ENCODE assay signal across 27 mouse cellular contexts in the genomic region with DNA sequence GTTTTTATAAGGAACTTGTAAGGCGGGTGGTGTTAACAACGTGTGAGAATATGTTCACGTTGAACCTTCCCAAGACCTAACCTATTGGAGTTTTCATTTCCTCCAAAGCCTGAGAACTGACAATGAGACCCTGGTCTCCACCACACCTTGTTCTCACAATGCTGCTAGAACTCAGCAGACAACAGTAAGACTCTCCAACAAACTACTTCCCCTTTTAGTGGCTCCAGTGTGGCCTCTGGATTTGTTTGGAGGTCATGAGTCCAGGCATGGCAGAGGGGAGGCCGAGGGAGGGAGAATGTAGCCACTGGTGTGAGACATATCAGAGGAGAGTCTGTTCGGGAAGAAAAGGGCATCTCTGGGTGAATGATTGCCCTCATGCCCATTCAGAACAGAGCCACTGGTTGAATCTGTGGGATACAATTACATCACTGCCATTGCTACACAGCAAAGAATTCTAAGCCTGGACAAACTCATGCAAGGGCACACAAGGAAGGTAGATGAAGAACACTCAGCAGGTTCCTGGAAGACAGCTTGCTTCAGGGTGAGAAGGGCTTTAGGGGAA.
A peak's percentile ranks its signal among the peaks of the same experiment; 100 is the strongest.
DNase-seq lines count a peak whose midpoint lies in the region; ATAC-seq lines count a peak whose summit lies in the region.
"Had no signal": no experiment of that assay in that cellular context is flagged by ENCODE, and none has a peak within 500 bp of the region (broad histone marks: within the 10 kb centered on the region; RNA-seq: fewer than 3 reads in every experiment).

No protein-coding gene starts in this region.

- DNase-seq in kidney, adult 18-20 months, result peak; percentile 44
- DNase-seq in kidney, postnatal 25 days, result peak; percentile 41 to 90
- no peak for DNase-seq in cerebellum, postnatal 14 days
- DNase-seq in spleen, postnatal 10 days (ENCODE audit: low spot score in 2 of 2), result no peak
- DNase-seq in layer of hippocampus, postnatal 36 days, result no peak
- DNase-seq: adrenal gland, postnatal 10 days; B cell, adult 2 months; cerebellum, adult 11 months; cerebellum, adult 9-10 months; gastrocnemius, postnatal 36 days; heart, postnatal 10 days; liver, embryonic 13.5 days; lung, adult 18-20 months; lung, postnatal 4 days had no signal

- no peaks in the 10 kb centered on the region for H3K9me3 ChIP-seq in kidney, embryonic 15.5 days (replicated peaks)
- H3K9me3 ChIP-seq: embryonic facial prominence, embryonic 13.5 days; forebrain, embryonic 10.5 days; forebrain, embryonic 15.5 days; heart, embryonic 13.5 days; limb, embryonic 10.5 days; limb, embryonic 15.5 days; liver, embryonic 13.5 days had no signal

- no peak overlapping the region for H3K4me2 ChIP-seq in kidney, embryonic 15.5 days
- H3K4me2 ChIP-seq: embryonic facial prominence, embryonic 13.5 days; forebrain, embryonic 15.5 days; heart, embryonic 13.5 days; limb, embryonic 15.5 days; liver, embryonic 13.5 days had no signal

- H3K4me1 ChIP-seq in kidney, embryonic 15.5 days, result peaks cover 24% of the 10 kb centered on the region
- H3K4me1 ChIP-seq: forebrain, embryonic 10.5 days; forebrain, embryonic 15.5 days; heart, embryonic 13.5 days; limb, embryonic 10.5 days; limb, embryonic 15.5 days; liver, embryonic 13.5 days had no signal

- H3K27me3 ChIP-seq in kidney, embryonic 15.5 days, result no peaks in the 10 kb centered on the region
- H3K27me3 ChIP-seq: embryonic facial prominence, embryonic 13.5 days; forebrain, embryonic 15.5 days; heart, embryonic 13.5 days; limb, embryonic 15.5 days; liver, embryonic 13.5 days had no signal

- no peaks in the 10 kb centered on the region for H3K36me3 ChIP-seq in kidney, embryonic 15.5 days
- H3K36me3 ChIP-seq: embryonic facial prominence, embryonic 13.5 days; forebrain, embryonic 10.5 days; forebrain, embryonic 15.5 days; heart, embryonic 13.5 days; limb, embryonic 10.5 days; limb, embryonic 15.5 days; liver, embryonic 13.5 days had no signal

- no peak overlapping the region for H3K9ac ChIP-seq in kidney, embryonic 15.5 days
- H3K9ac ChIP-seq: embryonic facial prominence, embryonic 13.5 days; forebrain, embryonic 15.5 days; heart, embryonic 13.5 days; limb, embryonic 15.5 days; liver, embryonic 13.5 days had no signal

- no peak overlapping the region for H3K4me3 ChIP-seq in kidney, embryonic 15.5 days (replicated peaks)
- H3K4me3 ChIP-seq: embryonic facial prominence, embryonic 13.5 days; forebrain, embryonic 10.5 days; forebrain, embryonic 15.5 days; heart, embryonic 13.5 days; limb, embryonic 10.5 days; limb, embryonic 15.5 days; liver, embryonic 13.5 days had no signal

- H3K27ac ChIP-seq in kidney, embryonic 15.5 days, result peak overlapping the region; percentile 76
- H3K27ac ChIP-seq: embryonic facial prominence, embryonic 13.5 days; forebrain, embryonic 10.5 days; forebrain, embryonic 15.5 days; heart, embryonic 13.5 days; hindbrain, postnatal 0 days; limb, embryonic 10.5 days; limb, embryonic 15.5 days; liver, embryonic 13.5 days had no signal

- peak; percentile 69 for ATAC-seq in common myeloid progenitor, adult 5-6 weeks (replicated peaks; ENCODE audit: low read depth, poor library complexity, severe bottlenecking)
- ATAC-seq in kidney, embryonic 15.5 days (replicated peaks; ENCODE audit: low FRiP score), result peak; percentile 92
- ATAC-seq in activated CD4-positive, CD25-positive, alpha-beta regulatory T cell, adult 4 months, result no peak
- ATAC-seq: forebrain, embryonic 15.5 days; hindbrain, postnatal 0 days; intestine, embryonic 16.5 days; lung, postnatal 0 days; midbrain, embryonic 16.5 days had no signal

- WGBS in kidney, embryonic 15.5 days, result 28% methylated on average over 5 of the region's 5 CpGs

Comparison
In these comparisons a context has a peak if more than half of its experiments do, and no peak if none do; other contexts are left out.
1. DNase-seq: peak in kidney, adult 18-20 months (single experiment) and kidney, postnatal 25 days (2 of 2); none in cerebellum, postnatal 14 days (0 of 2), spleen, postnatal 10 days (0 of 2) and layer of hippocampus, postnatal 36 days (0 of 2).